Mouse (Mus musculus): ENCODE results near the gene B4galnt4. TPM values are rescaled to one million over a fixed set of nuclear protein-coding genes. Genes with fewer than 3 reads are reported as not detected.

The B4galnt4 gene
- polyA plus RNA-seq, 1 experiment: 18.3 TPM

- Histone ChIP-seq H3K9me3 (replicated peaks; ENCODE audit: control insufficient read depth, insufficient read depth, low read length, poor library complexity, severe bottlenecking) (no peaks in the 10 kb centered on the region), H3K27ac (ENCODE audit: insufficient read depth, low read length) (no peak overlapping the region), H3K4me1 (ENCODE audit: control insufficient read depth, insufficient read depth, low read length) (peaks cover 10% of the 10 kb centered on the region), H3K27me3 (ENCODE audit: control insufficient read depth, insufficient read depth, low read length, poor library complexity, severe bottlenecking) (no peaks in the 10 kb centered on the region), H3K36me3 (ENCODE audit: control insufficient read depth, insufficient read depth, low read length, poor library complexity, severe bottlenecking) (peaks cover 10% of the 10 kb centered on the region), H3K4me3 (ENCODE audit: low read depth, low read length) (no peak overlapping the region), H3K9ac (ENCODE audit: low read depth, poor library complexity, severe bottlenecking) (no peak overlapping the region)
- TF ChIP-seq EP300 (IDR thresholded peaks at IDR 0.05; ENCODE audit: insufficient read depth, low read depth, low read length) (no peak), POLR2A (IDR thresholded peaks at IDR 0.05; ENCODE audit: insufficient read depth, low read length) (no peak), CTCF (IDR thresholded peaks at IDR 0.05; ENCODE audit: low read depth, low read length) (no peak)
Observed at GRCm38 (mm10) chr7:141062525-141062924, 1.6 kb downstream of the B4galnt4 start.

DNA sequence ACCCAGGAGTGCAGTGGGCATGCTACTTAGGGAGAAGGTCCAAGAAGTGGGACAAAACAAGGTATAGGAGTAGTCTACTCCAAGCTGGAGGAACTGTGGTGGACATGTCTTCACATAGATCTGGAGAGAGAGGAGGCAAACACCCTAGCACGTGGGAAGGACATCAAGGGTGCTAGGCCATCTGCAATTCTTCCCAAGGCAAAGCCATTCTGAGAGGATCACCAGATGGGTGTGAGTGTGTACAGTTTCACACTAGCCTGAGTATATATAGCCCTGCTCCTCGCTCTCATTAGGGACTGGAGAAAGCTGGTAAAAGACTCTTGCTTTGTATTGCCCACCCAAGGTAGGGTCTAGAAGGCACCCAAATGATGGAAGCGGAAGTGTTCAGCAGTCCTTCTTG lies 2.4 kb downstream of the B4galnt4 start:
- Histone ChIP-seq H3K9ac (ENCODE audit: low read depth, poor library complexity, severe bottlenecking) (no peak overlapping the region), H3K27ac (ENCODE audit: insufficient read depth, low read length) (no peak overlapping the region), H3K36me3 (ENCODE audit: control insufficient read depth, insufficient read depth, low read length, poor library complexity, severe bottlenecking) (peaks cover 15% of the 10 kb centered on the region), H3K9me3 (replicated peaks; ENCODE audit: control insufficient read depth, insufficient read depth, low read length, poor library complexity, severe bottlenecking) (no peaks in the 10 kb centered on the region), H3K4me1 (ENCODE audit: control insufficient read depth, insufficient read depth, low read length) (peaks cover 10% of the 10 kb centered on the region), H3K4me3 (ENCODE audit: low read depth, low read length) (no peak overlapping the region), H3K27me3 (ENCODE audit: control insufficient read depth, insufficient read depth, low read length, poor library complexity, severe bottlenecking) (no peaks in the 10 kb centered on the region)
- TF ChIP-seq CTCF (IDR thresholded peaks at IDR 0.05; ENCODE audit: low read depth, low read length) (no peak), POLR2A (IDR thresholded peaks at IDR 0.05; ENCODE audit: insufficient read depth, low read length) (no peak), EP300 (IDR thresholded peaks at IDR 0.05; ENCODE audit: insufficient read depth, low read depth, low read length) (no peak)

GRCm38 (mm10) chr7:141064175-141064574 lies 3.3 kb downstream of the B4galnt4 start:
- Histone ChIP-seq H3K4me1 (ENCODE audit: control insufficient read depth, insufficient read depth, low read length) (peaks cover 10% of the 10 kb centered on the region), H3K9me3 (replicated peaks; ENCODE audit: control insufficient read depth, insufficient read depth, low read length, poor library complexity, severe bottlenecking) (no peaks in the 10 kb centered on the region), H3K36me3 (ENCODE audit: control insufficient read depth, insufficient read depth, low read length, poor library complexity, severe bottlenecking) (peaks cover 15% of the 10 kb centered on the region), H3K9ac (ENCODE audit: low read depth, poor library complexity, severe bottlenecking) (no peak overlapping the region), H3K4me3 (ENCODE audit: low read depth, low read length) (no peak overlapping the region), H3K27ac (ENCODE audit: insufficient read depth, low read length) (peak overlapping the region; percentile 2; the same call in 1 of the 2 replicates), H3K27me3 (ENCODE audit: control insufficient read depth, insufficient read depth, low read length, poor library complexity, severe bottlenecking) (no peaks in the 10 kb centered on the region)
- TF ChIP-seq EP300 (IDR thresholded peaks at IDR 0.05; ENCODE audit: insufficient read depth, low read depth, low read length) (peak; percentile 83; the same call in 1 of the 2 replicates), POLR2A (IDR thresholded peaks at IDR 0.05; ENCODE audit: insufficient read depth, low read length) (no peak)

DNA sequence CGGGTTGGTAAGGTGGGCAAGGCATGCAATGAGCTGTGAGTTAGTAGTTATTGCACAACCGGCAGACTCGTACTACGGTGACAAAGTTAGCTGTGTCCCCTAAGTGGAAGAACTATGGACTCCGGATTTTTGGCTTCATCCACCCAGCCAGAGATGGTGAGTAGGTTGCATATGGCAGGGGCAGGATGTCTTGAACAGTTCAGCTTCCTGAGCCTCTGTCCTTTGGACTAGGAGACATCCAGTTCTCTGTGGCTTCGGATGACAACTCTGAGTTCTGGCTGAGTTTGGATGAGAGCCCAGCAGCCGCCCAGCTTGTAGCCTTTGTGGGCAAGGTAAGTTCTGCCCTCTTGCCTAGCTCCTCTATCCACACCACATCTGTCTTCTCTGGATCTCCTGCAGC lies 3.7 kb downstream of the B4galnt4 start:
- no peak overlapping the region for H3K4me3 ChIP-seq (ENCODE audit: low read depth, low read length)
- no peaks in the 10 kb centered on the region for H3K27me3 ChIP-seq (ENCODE audit: control insufficient read depth, insufficient read depth, low read length, poor library complexity, severe bottlenecking)
- no peaks in the 10 kb centered on the region for H3K9me3 ChIP-seq (replicated peaks; ENCODE audit: control insufficient read depth, insufficient read depth, low read length, poor library complexity, severe bottlenecking)
- no peak overlapping the region for H3K27ac ChIP-seq (ENCODE audit: insufficient read depth, low read length)
- TF ChIP-seq CTCF (IDR thresholded peaks at IDR 0.05; ENCODE audit: low read depth, low read length) (no peak), EP300 (IDR thresholded peaks at IDR 0.05; ENCODE audit: insufficient read depth, low read depth, low read length) (no peak), POLR2A (IDR thresholded peaks at IDR 0.05; ENCODE audit: insufficient read depth, low read length) (no peak)
- H3K4me1 ChIP-seq (ENCODE audit: control insufficient read depth, insufficient read depth, low read length): peaks cover 10% of the 10 kb centered on the region
- H3K9ac ChIP-seq (ENCODE audit: low read depth, poor library complexity, severe bottlenecking): no peak overlapping the region
- peaks cover 15% of the 10 kb centered on the region for H3K36me3 ChIP-seq (ENCODE audit: control insufficient read depth, insufficient read depth, low read length, poor library complexity, severe bottlenecking)

GRCm38 (mm10) chr7:141068351-141068750 lies 7.4 kb downstream of the B4galnt4 start:
- peaks cover 13% of the 10 kb centered on the region for H3K4me1 ChIP-seq (ENCODE audit: control insufficient read depth, insufficient read depth, low read length)
- H3K4me3 ChIP-seq (ENCODE audit: low read depth, low read length): no peak overlapping the region
- TF ChIP-seq CTCF (IDR thresholded peaks at IDR 0.05; ENCODE audit: low read depth, low read length) (no peak), EP300 (IDR thresholded peaks at IDR 0.05; ENCODE audit: insufficient read depth, low read depth, low read length) (no peak), POLR2A (IDR thresholded peaks at IDR 0.05; ENCODE audit: insufficient read depth, low read length) (no peak)
- H3K27me3 ChIP-seq (ENCODE audit: control insufficient read depth, insufficient read depth, low read length, poor library complexity, severe bottlenecking): no peaks in the 10 kb centered on the region
- no peak overlapping the region for H3K27ac ChIP-seq (ENCODE audit: insufficient read depth, low read length)
- H3K9ac ChIP-seq (ENCODE audit: low read depth, poor library complexity, severe bottlenecking): no peak overlapping the region
- peaks cover 15% of the 10 kb centered on the region for H3K36me3 ChIP-seq (ENCODE audit: control insufficient read depth, insufficient read depth, low read length, poor library complexity, severe bottlenecking)
- no peaks in the 10 kb centered on the region for H3K9me3 ChIP-seq (replicated peaks; ENCODE audit: control insufficient read depth, insufficient read depth, low read length, poor library complexity, severe bottlenecking)

DNA sequence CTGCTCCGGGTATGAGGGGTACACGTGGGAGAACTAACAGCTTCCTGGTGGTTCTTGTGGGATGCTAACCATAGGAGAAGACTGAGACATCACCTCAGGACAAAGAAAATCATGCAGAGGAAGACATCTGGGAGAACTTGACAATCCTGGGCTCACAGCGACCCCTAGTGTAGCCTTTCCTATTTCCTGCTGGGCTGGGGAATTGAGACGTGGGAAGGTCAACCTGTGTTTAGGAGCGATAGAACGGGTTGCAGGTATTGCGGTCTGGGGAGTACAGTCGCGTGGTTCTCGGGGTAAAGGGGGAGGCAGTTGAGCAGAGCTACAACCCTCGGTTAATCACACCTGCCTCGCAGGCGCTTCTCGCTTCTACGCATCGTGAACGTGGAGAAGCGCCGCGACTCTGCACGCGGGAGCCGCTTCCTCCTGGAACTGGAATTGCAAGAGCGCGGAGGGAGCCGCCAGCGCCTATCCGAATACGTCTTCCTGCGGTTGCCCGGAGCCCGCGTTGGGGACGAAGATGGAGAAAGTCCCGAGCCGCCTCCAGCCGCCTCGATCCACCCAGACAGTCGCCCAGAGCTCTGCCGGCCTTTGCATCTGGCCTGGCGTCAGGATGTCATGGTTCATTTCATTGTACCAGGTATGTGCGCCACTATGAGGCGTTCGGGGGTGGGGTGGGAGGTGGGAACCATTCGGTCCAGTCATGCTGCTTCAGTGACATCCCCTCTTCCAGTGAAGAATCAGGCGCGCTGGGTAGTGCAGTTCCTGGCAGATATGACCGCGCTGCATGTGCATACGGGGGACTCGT lies 9.4 kb downstream of the B4galnt4 start:
- no peak overlapping the region for H3K27ac ChIP-seq (ENCODE audit: insufficient read depth, low read length)
- TF ChIP-seq CTCF (IDR thresholded peaks at IDR 0.05; ENCODE audit: low read depth, low read length): peak; percentile 79
- TF ChIP-seq POLR2A (IDR thresholded peaks at IDR 0.05; ENCODE audit: insufficient read depth, low read length): peak; percentile 6
- TF ChIP-seq EP300 (IDR thresholded peaks at IDR 0.05; ENCODE audit: insufficient read depth, low read depth, low read length): no peak
- peaks cover 9% of the 10 kb centered on the region for H3K36me3 ChIP-seq (ENCODE audit: control insufficient read depth, insufficient read depth, low read length, poor library complexity, severe bottlenecking)

More for the DNA sequence above, 9.4 kb downstream of the B4galnt4 start:
- no peaks in the 10 kb centered on the region for H3K9me3 ChIP-seq (replicated peaks; ENCODE audit: control insufficient read depth, insufficient read depth, low read length, poor library complexity, severe bottlenecking)
- no peaks in the 10 kb centered on the region for H3K27me3 ChIP-seq (ENCODE audit: control insufficient read depth, insufficient read depth, low read length, poor library complexity, severe bottlenecking)
- peaks cover 5% of the 10 kb centered on the region for H3K4me1 ChIP-seq (ENCODE audit: control insufficient read depth, insufficient read depth, low read length)
- peak overlapping the region; percentile 22; the same call in 1 of the 2 replicates for H3K9ac ChIP-seq (ENCODE audit: low read depth, poor library complexity, severe bottlenecking)
- peak overlapping the region; percentile 35 for H3K4me3 ChIP-seq (ENCODE audit: low read depth, low read length)

All from ES-Bruce4 (cell line).